Mouse (Mus musculus) forebrain, embryonic 14.5 days (tissue): Measurements from ENCODE around the gene Pcyt2. TPM values are rescaled to one million over a fixed set of nuclear protein-coding genes. Genes with fewer than 3 reads are reported as not detected.

Source experiments
- ATAC-seq: fragments of 200-750 bp; cut with Nextera tagmentation; 2 replicates; pipeline ENCODE4 v1.8.0; 2017; ENCODE audit warnings: mild to moderate bottlenecking, moderate library complexity
- DNase-seq: peaks from one replicate; pipeline ENCODE4 v3.0.0-alpha.2; 2015; ENCODE audit warnings: low spot score
- H3K27ac ChIP-seq: fragments of 300-500 bp; sonication (generic); 2 replicates; pipeline ENCODE4 v1.5.1; 2014; ENCODE audit warnings: low read depth, mild to moderate bottlenecking, control low read depth, low read length, moderate library complexity
- H3K27me3 ChIP-seq: fragments of 300-500 bp; sonication (generic); replicated peaks from 2 replicates; pipeline ENCODE4 v1.6.1; 2014; ENCODE audit warnings: low read length, control low read depth, mixed read lengths; ENCODE audit not compliant: control insufficient read depth, insufficient read depth
- H3K36me3 ChIP-seq: fragments of 300-500 bp; sonication (generic); 2 replicates; pipeline ENCODE4 v1.6.1; 2014; ENCODE audit warnings: low read length, control low read depth; ENCODE audit not compliant: control insufficient read depth, insufficient read depth
- H3K4me1 ChIP-seq: fragments of 300-500 bp; sonication (generic); 2 replicates; pipeline ENCODE4 v1.6.1; 2014; ENCODE audit warnings: antibody characterized with exemption, low read length, control low read depth; ENCODE audit not compliant: control insufficient read depth, insufficient read depth
- H3K4me2 ChIP-seq: fragments of 300-500 bp; sonication (generic); 2 replicates; pipeline ENCODE4 v1.6.1; 2014; ENCODE audit warnings: mild to moderate bottlenecking, control low read depth, low read length
- H3K4me3 ChIP-seq: fragments of 300-500 bp; sonication (generic); 2 replicates; pipeline ENCODE4 v1.5.1; 2014; ENCODE audit warnings: low read depth, low read length, control low read depth
- H3K9ac ChIP-seq: fragments of 300-500 bp; sonication (generic); 2 replicates; pipeline ENCODE4 v1.6.1; 2014; ENCODE audit warnings: mild to moderate bottlenecking, low read length, control low read depth, moderate library complexity
- H3K9me3 ChIP-seq: fragments of 300-500 bp; sonication (generic); replicated peaks from 2 replicates; pipeline ENCODE4 v1.6.1; 2016; ENCODE audit warnings: low read length, control low read depth, mixed read lengths; ENCODE audit not compliant: control insufficient read depth
- WGBS: fragments of 180-500 bp; shearing (Covaris S2); extraction: QIAGEN DNeasy Blood & Tissue Kit; methylation state at CpG from one replicate; pipeline ENCODE4 v1.1.7; 2014; 5-methylcytosine and 5-hydroxymethylcytosine counted together
- polyA plus RNA-seq: library from polyadenylated mRNA; unstranded; fragments of >200 nt; fragmentation: Nextera tagmentation; extraction: Ambion mirVana; gene quantifications from 2 replicates; pipeline ENCODE4 v1.2.1, GENCODE M21; 2014

Gene Pcyt2
- polyA plus RNA-seq, 1 experiment from 2014 or later, result 113 TPM

DNA sequence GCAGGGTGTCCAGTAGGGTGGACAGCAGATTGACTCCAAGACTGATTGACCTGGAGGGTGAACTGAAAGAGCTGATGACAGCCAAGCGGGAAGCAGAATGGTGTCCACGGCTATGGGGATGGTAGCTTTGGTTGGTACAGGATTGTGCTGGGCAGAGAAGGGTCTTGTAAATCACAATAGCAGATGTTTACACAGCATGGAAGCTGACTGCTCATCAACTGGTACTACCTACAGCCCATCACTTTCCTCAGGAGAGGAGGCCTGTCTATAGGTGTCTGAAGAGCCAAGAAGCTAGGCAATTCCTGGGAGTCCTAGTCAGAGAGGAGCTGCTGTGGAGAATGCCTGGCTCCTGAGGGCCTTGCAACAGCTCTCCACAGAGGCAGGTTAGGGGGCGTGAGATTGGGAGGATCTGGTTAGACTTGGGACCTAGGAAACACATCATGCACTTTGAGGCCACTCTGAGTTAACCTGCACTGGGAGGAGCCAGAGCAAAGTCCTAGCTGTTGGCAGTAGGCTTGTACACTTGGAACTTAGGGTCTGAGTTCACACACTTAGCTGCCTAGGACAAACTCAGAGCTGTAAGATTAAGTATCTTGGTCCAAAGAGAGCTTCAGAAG lies 41.3 kb downstream of the Pcyt2 start:
- WGBS, result 90% methylated on average over 3 of the region's 3 CpGs
- no peak for ATAC-seq

DNA sequence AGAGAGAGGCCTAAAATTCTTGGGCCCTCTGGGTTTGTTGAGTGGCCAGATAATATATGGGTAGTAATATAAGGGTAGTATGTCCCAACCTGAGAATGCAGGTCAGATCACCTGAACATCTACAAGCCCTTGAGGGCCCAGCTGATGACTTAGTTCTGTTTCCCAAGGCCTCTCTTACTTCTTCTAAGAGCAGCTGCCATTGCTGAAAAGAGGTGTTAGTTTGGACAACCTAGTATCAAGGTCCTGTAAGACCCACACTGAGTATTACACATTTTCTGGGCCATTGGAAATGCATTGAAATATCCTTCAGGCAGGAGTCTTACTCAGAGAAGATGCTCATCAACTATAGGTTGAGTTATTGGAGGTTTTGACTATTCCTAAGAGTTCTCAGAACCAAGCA lies 41.8 kb downstream of the Pcyt2 start:
- peaks cover 36% of the 10 kb centered on the region for H3K36me3 ChIP-seq
- no peak overlapping the region for H3K4me3 ChIP-seq
- no peak overlapping the region for H3K9ac ChIP-seq
- H3K4me1 ChIP-seq, result peaks cover 13% of the 10 kb centered on the region
- ATAC-seq (no peak), DNase-seq (no peak)
- H3K27me3 ChIP-seq, result no peaks in the 10 kb centered on the region
- no peak overlapping the region for H3K27ac ChIP-seq
- H3K4me2 ChIP-seq, result no peak overlapping the region
- H3K9me3 ChIP-seq, result no peaks in the 10 kb centered on the region

More for the DNA sequence above, 41.3 kb downstream of the Pcyt2 start:
- H3K27ac ChIP-seq, result no peak overlapping the region
- H3K4me1 ChIP-seq, result peaks cover 11% of the 10 kb centered on the region
- H3K9ac ChIP-seq, result no peak overlapping the region
- H3K4me2 ChIP-seq, result no peak overlapping the region
- peaks cover 31% of the 10 kb centered on the region for H3K36me3 ChIP-seq
- no peak overlapping the region for H3K4me3 ChIP-seq
- DNase-seq, result no peak
- H3K27me3 ChIP-seq, result no peaks in the 10 kb centered on the region
- H3K9me3 ChIP-seq, result no peaks in the 10 kb centered on the region

DNA sequence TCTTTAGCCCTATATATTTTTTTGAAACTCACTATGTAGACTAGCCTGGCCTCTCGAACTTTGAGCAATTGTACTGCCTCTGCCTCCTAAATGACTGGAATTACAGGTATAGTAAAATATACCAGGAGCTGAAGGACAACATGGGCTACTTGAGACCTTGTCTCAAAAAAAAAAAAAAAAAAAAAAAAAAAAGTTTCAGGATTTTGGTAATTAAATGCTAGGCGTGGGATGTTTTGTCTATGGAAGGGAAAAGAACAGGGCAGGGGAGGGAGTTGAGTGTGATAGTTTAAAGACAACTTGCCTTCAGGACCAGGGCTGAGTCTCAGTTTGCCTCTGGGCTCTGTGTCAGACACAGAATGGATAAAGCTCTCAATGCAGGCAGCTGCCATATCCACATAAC lies 42.7 kb downstream of the Pcyt2 start:
- H3K36me3 ChIP-seq, result peaks cover 43% of the 10 kb centered on the region
- H3K9me3 ChIP-seq, result no peaks in the 10 kb centered on the region
- DNase-seq (no peak), ATAC-seq (no peak)
- H3K4me2 ChIP-seq, result no peak overlapping the region
- H3K4me1 ChIP-seq, result peaks cover 9% of the 10 kb centered on the region
- no peaks in the 10 kb centered on the region for H3K27me3 ChIP-seq
- H3K4me3 ChIP-seq, result no peak overlapping the region
- 85% methylated on average over 2 of the region's 2 CpGs for WGBS
- no peak overlapping the region for H3K27ac ChIP-seq
- H3K9ac ChIP-seq, result no peak overlapping the region

DNA sequence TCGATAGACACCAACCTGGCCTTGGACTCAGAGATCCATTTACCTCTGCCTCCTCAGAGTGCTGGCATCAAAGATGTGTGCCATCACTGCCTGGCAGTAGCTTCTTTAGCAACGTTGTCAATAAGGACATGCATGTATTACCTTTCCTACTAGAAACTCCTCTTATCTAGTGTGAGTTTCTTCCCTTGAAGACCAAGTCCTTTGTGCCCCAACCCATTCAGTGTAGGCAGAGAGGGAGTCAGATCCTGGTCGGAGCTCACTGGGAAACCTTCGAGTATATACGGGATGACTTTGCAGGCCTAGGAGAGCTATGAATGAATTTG lies 43.5 kb downstream of the Pcyt2 start:
- Histone ChIP-seq H3K4me2 (peak overlapping the region; percentile 84), H3K36me3 (peaks cover 41% of the 10 kb centered on the region), H3K4me1 (peaks cover 7% of the 10 kb centered on the region), H3K9ac (peak overlapping the region; percentile 29), H3K4me3 (peak overlapping the region; percentile 93), H3K9me3 (no peaks in the 10 kb centered on the region), H3K27ac (no peak overlapping the region), H3K27me3 (no peaks in the 10 kb centered on the region)
- ATAC-seq, result no peak
- DNase-seq, result no peak
- WGBS, result 44% methylated on average over 5 of the region's 5 CpGs

DNA sequence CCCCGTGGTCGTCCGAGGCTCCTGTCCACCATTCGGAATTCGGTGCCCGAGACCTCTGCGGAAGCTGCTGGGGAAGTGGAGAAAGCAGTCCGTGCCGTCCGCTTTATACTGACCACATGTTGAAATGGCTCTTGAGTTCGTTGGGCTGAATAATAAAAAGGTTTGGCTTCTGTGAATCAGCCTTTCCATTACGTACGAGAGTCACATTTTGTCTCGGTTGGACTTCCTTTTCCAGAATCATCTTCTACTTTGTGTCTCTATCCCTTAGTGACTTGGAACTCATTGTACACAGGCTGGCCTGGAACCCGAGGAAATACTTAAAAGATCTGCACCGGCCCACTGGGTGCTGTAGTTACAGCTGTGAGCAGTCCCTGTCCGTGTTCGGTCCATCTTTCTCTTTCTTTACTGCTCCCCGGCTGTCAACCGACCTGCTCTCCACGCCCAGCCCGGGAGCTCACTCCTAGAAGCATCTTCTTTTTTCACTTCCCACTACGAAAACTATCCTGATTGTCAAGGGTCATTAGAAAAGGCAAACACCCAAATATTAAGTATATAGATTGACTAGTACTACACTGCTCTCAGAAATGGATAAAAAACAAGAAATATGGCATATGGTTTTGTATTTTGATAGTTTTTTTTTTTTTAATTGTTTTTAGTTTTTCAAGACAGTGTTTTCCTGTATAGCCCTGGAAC lies 44.0 kb downstream of the Pcyt2 start:
- ATAC-seq (peak; percentile 6; the same call in 1 of the 2 replicates), DNase-seq (no peak)
- Histone ChIP-seq H3K9ac (peak overlapping the region; percentile 86), H3K4me3 (peak overlapping the region; percentile 93), H3K9me3 (no peaks in the 10 kb centered on the region), H3K27ac (peak overlapping the region; percentile 85), H3K27me3 (no peaks in the 10 kb centered on the region), H3K4me1 (peaks cover 7% of the 10 kb centered on the region), H3K36me3 (peaks cover 39% of the 10 kb centered on the region), H3K4me2 (peak overlapping the region; percentile 84)
- under 1% methylated on average over 23 of the region's 23 CpGs for WGBS

DNA sequence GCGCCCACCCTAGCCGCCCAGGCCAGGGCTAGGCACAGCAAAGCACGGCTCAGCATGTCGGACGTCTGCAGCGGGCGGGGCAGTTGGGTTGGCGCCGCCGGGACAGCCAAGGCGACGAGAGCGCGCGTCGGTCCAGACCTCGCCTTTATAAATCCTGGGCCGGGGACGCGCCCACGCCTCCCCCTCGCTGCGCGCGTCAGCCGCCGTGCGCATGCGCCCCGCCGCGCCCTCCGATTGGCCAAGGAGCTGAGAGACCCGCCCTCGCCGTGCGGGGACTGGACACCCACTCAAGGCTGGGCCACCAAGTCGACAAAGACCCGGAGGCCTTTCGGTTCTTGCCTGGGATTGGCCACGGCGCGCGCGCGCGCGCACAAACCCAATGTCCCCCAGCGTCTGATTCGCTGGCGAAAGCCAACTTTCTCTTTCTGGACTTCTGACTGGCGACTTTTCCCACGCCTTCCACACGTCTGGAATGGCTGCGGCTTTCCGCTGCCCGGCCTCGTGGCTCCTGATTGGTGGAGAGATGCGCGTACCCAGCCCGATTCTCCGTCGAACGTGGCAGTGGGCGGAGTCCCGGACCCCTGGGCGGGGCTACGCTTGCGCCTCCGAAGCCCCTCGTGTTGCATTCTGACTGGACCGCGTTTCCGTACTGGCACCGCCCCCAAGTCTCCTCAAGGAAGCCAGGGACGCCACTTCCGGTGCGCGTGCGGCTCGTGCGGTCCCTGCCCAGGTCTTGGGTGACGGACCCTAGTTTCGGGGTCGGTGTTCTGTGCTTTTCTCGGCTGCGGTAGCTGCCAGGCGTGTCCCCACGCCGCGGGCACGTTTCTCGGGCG lies 44.8 kb downstream of the Pcyt2 start, which contains the start of gene P4hb:
Gene P4hb (minus strand): TSS at position 502 of the 833 bp plus-strand sequence.
- WGBS, result under 1% methylated on average over 92 of the region's 94 CpGs
- DNase-seq, result peak; percentile 99
- H3K4me1 ChIP-seq, result peaks cover 7% of the 10 kb centered on the region
- no peaks in the 10 kb centered on the region for H3K9me3 ChIP-seq
- peaks cover 39% of the 10 kb centered on the region for H3K36me3 ChIP-seq
- H3K4me3 ChIP-seq, result peak within 1 kb of the TSS; percentile 93
- peak within 1 kb of the TSS; percentile 84 for H3K4me2 ChIP-seq
- H3K27me3 ChIP-seq, result no peaks in the 10 kb centered on the region
- peak within 1 kb of the TSS; percentile 85 for H3K27ac ChIP-seq
- H3K9ac ChIP-seq, result peak within 1 kb of the TSS; percentile 91
- ATAC-seq, result peak; percentile 96

DNA sequence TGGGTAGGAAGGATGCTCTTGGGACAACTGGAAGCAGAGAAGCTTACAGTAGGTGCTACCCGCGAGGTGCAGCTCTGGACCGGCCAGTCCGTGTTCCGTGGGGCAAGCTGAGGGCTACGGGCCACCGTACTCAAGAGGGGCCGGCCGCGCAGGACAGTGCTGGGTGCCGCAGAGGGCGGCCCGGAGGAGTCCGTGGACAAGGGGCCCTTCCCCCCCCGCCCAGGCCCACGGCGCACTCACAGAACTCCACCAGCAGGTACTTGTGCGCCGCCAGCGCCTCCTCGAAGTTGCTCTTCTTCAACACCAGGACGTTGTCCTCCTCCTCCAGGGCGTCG lies 45.4 kb downstream of the Pcyt2 start:
- Histone ChIP-seq H3K27ac (peak overlapping the region; percentile 85), H3K4me1 (peaks cover 7% of the 10 kb centered on the region), H3K36me3 (peaks cover 39% of the 10 kb centered on the region), H3K9me3 (no peaks in the 10 kb centered on the region), H3K4me3 (peak overlapping the region; percentile 93), H3K9ac (peak overlapping the region; percentile 91), H3K4me2 (peak overlapping the region; percentile 84), H3K27me3 (no peaks in the 10 kb centered on the region)
- ATAC-seq, result peak; percentile 35
- no peak for DNase-seq
- 0% methylated on average over 15 of the region's 24 CpGs for WGBS

DNA sequence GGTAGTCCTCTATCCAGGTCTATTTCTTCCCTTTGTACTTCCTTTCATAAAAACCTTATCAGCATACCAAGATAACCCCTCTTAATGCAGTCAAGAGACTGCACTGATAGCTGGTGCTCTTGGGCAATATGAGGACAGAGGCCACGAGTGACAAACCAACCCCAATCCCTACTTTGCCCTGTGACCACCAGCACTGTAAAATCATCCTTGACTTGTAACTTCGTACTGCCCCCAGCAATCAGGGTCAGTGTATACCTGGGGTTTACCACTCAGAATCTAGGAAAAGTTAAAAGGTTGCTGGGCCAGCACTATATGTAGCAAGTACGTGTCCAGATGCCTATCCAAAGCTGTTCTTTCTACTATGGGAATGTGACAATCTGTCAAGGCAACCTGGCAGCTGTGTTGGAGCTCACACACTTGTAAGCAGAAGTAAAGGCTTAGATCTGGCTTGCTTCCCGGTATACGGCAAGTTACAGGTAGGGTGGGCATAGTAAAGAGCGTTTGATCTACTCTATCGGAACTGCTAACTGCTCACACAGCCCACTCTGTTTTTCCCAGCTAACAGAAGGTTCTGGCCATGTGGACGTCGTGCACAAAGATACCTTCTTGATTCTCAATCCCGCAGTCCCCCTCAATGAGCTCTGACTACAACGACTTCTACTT lies 45.9 kb downstream of the Pcyt2 start:
- ATAC-seq, result no peak
- Histone ChIP-seq H3K9ac (peak overlapping the region; percentile 91), H3K9me3 (no peaks in the 10 kb centered on the region), H3K36me3 (peaks cover 41% of the 10 kb centered on the region), H3K4me3 (peak overlapping the region; percentile 93), H3K27me3 (no peaks in the 10 kb centered on the region), H3K27ac (peak overlapping the region; percentile 85), H3K4me1 (peaks cover 7% of the 10 kb centered on the region), H3K4me2 (peak overlapping the region; percentile 84)
- DNase-seq, result peak; percentile 20
- WGBS, result 15% methylated on average over 11 of the region's 11 CpGs
